Comparison of ENCODE assay signal across 21 mouse cellular contexts in the genomic region with DNA sequence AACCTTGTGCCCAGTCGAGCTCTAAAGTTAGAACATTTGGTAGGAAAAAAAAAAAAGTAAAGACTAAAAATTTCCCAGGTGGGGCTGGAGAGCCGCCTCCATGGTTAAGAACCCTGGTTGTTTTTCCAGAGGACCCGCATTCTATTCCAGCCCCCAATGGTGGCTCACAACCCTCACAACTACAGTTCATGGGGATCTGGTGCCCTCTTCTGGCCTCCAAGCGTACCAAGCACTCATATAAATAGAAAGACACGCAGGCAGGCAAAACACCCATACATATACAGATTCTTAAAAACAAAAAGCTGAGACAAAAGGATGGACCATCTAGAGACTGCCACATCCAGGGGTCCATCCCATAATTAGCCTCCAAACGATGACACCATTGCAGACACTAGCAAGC. TPM values are rescaled to one million over a fixed set of nuclear protein-coding genes. Genes with fewer than 3 reads are reported as not detected.
A peak's percentile ranks its signal among the peaks of the same experiment; 100 is the strongest.
DNase-seq lines count a peak whose midpoint lies in the region; ATAC-seq and TF ChIP-seq lines count a peak whose summit lies in the region.
"Had no signal": no experiment of that assay in that cellular context is flagged by ENCODE, and none has a peak within 500 bp of the region (broad histone marks: within the 10 kb centered on the region; RNA-seq: fewer than 3 reads in every experiment).

No protein-coding gene starts in this region.

- ATAC-seq in CD4-positive, CD25-positive, alpha-beta regulatory T cell, adult 4 months = no peak
- ATAC-seq in kidney, postnatal 0 days (replicated peaks; ENCODE audit: low FRiP score, low read depth) = no peak
- no peak for ATAC-seq in midbrain, postnatal 0 days (ENCODE audit: low FRiP score)
- ATAC-seq in midbrain, embryonic 15.5 days (replicated peaks) = no peak
- ATAC-seq in megakaryocyte progenitor cell, adult 5-6 weeks (replicated peaks; ENCODE audit: poor library complexity) = no peak

- no peaks in the 10 kb centered on the region for H3K9me3 ChIP-seq in kidney, postnatal 0 days (replicated peaks; ENCODE audit: low read length)
- H3K9me3 ChIP-seq in midbrain, postnatal 0 days (ENCODE audit: low read length) = no peaks in the 10 kb centered on the region
- H3K9me3 ChIP-seq in midbrain, embryonic 15.5 days = no peaks in the 10 kb centered on the region
- H3K9me3 ChIP-seq: forebrain, embryonic 10.5 days; heart, embryonic 13.5 days; hindbrain, embryonic 12.5 days; kidney, embryonic 15.5 days; stomach, embryonic 15.5 days had no signal

- DNase-seq in CD4-positive, CD25-positive, alpha-beta regulatory T cell, adult 2 months (ENCODE audit: low read depth, low spot score) = peak; percentile 46
- DNase-seq in kidney, postnatal 0 days (ENCODE audit: low spot score) = no peak
- DNase-seq in kidney, adult 11 months = no peak
- no peak for DNase-seq in midbrain, postnatal 0 days (ENCODE audit: low spot score)
- DNase-seq: adrenal gland, adult 8-10 months; cerebellum, postnatal 14 days; left cerebral cortex, postnatal 4 days had no signal

- no peaks in the 10 kb centered on the region for H3K27me3 ChIP-seq in kidney, postnatal 0 days (ENCODE audit: insufficient read depth, low read length)
- H3K27me3 ChIP-seq in midbrain, postnatal 0 days (ENCODE audit: insufficient read depth, low read length) = no peaks in the 10 kb centered on the region
- H3K27me3 ChIP-seq in midbrain, embryonic 15.5 days (replicated peaks) = no peaks in the 10 kb centered on the region
- H3K27me3 ChIP-seq in small intestine, adult 2 months (ENCODE audit: control insufficient read depth, insufficient read depth, low read length) = no peaks in the 10 kb centered on the region
- H3K27me3 ChIP-seq: heart, embryonic 13.5 days; hindbrain, embryonic 12.5 days; kidney, embryonic 15.5 days; stomach, embryonic 15.5 days had no signal

- 0 out of 2 replicates have a peak, but pooled peaks cover under 1% of the 10 kb centered on the region for H3K4me1 ChIP-seq in kidney, postnatal 0 days (replicated peaks; ENCODE audit: insufficient read depth, low read length)
- H3K4me1 ChIP-seq in midbrain, postnatal 0 days (ENCODE audit: insufficient read depth, low read length) = 0 out of 2 replicates have a peak, but pooled peaks cover 3% of the 10 kb centered on the region
- peaks cover 6% of the 10 kb centered on the region; the same call in 1 of the 2 replicates for H3K4me1 ChIP-seq in midbrain, embryonic 15.5 days
- peaks cover 15% of the 10 kb centered on the region for H3K4me1 ChIP-seq in small intestine, adult 2 months (ENCODE audit: control insufficient read depth, insufficient read depth, insufficient read length, low read length)
- H3K4me1 ChIP-seq: forebrain, embryonic 10.5 days; hindbrain, embryonic 12.5 days had no signal

- peak; percentile 61 for TF ChIP-seq CTCF in kidney, postnatal 0 days (IDR thresholded peaks at IDR 0.05; ENCODE audit: low read depth)
- TF ChIP-seq CTCF in midbrain, postnatal 0 days (IDR thresholded peaks at IDR 0.05) = peak; percentile 28
- peak; percentile 74; the same call in 1 of the 2 replicates for TF ChIP-seq CTCF in small intestine, adult 2 months (IDR thresholded peaks at IDR 0.05; ENCODE audit: extremely low read depth, insufficient read length, insufficient replicate concordance, low read depth, low read length)

- H3K4me2 ChIP-seq in kidney, postnatal 0 days (ENCODE audit: low read length) = no peak overlapping the region
- no peak overlapping the region for H3K4me2 ChIP-seq in midbrain, postnatal 0 days (ENCODE audit: low read depth, low read length, poor library complexity, severe bottlenecking)
- no peak overlapping the region for H3K4me2 ChIP-seq in midbrain, embryonic 15.5 days
- H3K4me2 ChIP-seq: heart, embryonic 13.5 days; hindbrain, embryonic 12.5 days; kidney, embryonic 15.5 days; midbrain, embryonic 11.5 days; stomach, embryonic 15.5 days had no signal

- no peaks in the 10 kb centered on the region for H3K36me3 ChIP-seq in kidney, postnatal 0 days (ENCODE audit: insufficient read depth, low read length)
- no peaks in the 10 kb centered on the region for H3K36me3 ChIP-seq in midbrain, postnatal 0 days (ENCODE audit: insufficient read depth, low read length)
- no peaks in the 10 kb centered on the region for H3K36me3 ChIP-seq in midbrain, embryonic 15.5 days (replicated peaks)
- no peaks in the 10 kb centered on the region for H3K36me3 ChIP-seq in small intestine, adult 2 months (ENCODE audit: control insufficient read depth, insufficient read depth, low read length)
- H3K36me3 ChIP-seq: forebrain, embryonic 10.5 days; heart, embryonic 13.5 days; hindbrain, embryonic 12.5 days; kidney, embryonic 15.5 days; stomach, embryonic 15.5 days had no signal

- no peak overlapping the region for H3K4me3 ChIP-seq in kidney, postnatal 0 days (replicated peaks; ENCODE audit: low read depth, low read length)
- H3K4me3 ChIP-seq in midbrain, postnatal 0 days (ENCODE audit: low read depth, low read length) = no peak overlapping the region
- no peak overlapping the region for H3K4me3 ChIP-seq in midbrain, embryonic 15.5 days
- H3K4me3 ChIP-seq in small intestine, adult 2 months (ENCODE audit: low read depth, low read length) = no peak overlapping the region
- H3K4me3 ChIP-seq: forebrain, embryonic 10.5 days; heart, embryonic 13.5 days; hindbrain, embryonic 12.5 days; kidney, embryonic 15.5 days; stomach, embryonic 15.5 days had no signal

- no peak overlapping the region for H3K9ac ChIP-seq in kidney, postnatal 0 days (ENCODE audit: low read depth, low read length)
- no peak overlapping the region for H3K9ac ChIP-seq in midbrain, postnatal 0 days (replicated peaks; ENCODE audit: low read length, poor library complexity, severe bottlenecking)
- H3K9ac ChIP-seq in midbrain, embryonic 15.5 days = no peak overlapping the region
- H3K9ac ChIP-seq: heart, embryonic 13.5 days; hindbrain, embryonic 12.5 days; kidney, embryonic 15.5 days; stomach, embryonic 15.5 days had no signal

- H3K27ac ChIP-seq in kidney, postnatal 0 days = no peak overlapping the region
- H3K27ac ChIP-seq in midbrain, postnatal 0 days (ENCODE audit: low read depth, low read length) = no peak overlapping the region
- no peak overlapping the region for H3K27ac ChIP-seq in midbrain, embryonic 15.5 days
- H3K27ac ChIP-seq in small intestine, adult 2 months (ENCODE audit: insufficient read depth, low read depth, low read length) = peak overlapping the region; percentile 61; the same call in 1 of the 2 replicates
- H3K27ac ChIP-seq: forebrain, embryonic 10.5 days; heart, embryonic 13.5 days; hindbrain, embryonic 12.5 days; kidney, embryonic 15.5 days; stomach, embryonic 15.5 days had no signal

- TF ChIP-seq POLR2A in small intestine, adult 2 months (IDR thresholded peaks at IDR 0.05; ENCODE audit: low read depth, low read length) = no peak

- WGBS in kidney, postnatal 0 days = 94% methylated on average over 6 of the region's 6 CpGs
- WGBS in midbrain, postnatal 0 days = 87% methylated on average over 6 of the region's 6 CpGs
- WGBS in midbrain, embryonic 15.5 days = 81% methylated on average over 6 of the region's 6 CpGs
- 71% methylated on average over 6 of the region's 6 CpGs for WGBS in small intestine, adult 2 months

RNA-seq across cellular contexts. Expression of gene Adh6a, which starts 2.1 kb away (rescaled TPM):
- polyA plus RNA-seq in CD4-positive, CD25-positive, alpha-beta regulatory T cell, adult 4 months (2017; shearing (Covaris generic)) = not detected
- 0.83 and 0.91 TPM in 2 replicates for polyA plus RNA-seq in kidney, postnatal 0 days (2015; fragmentation: Nextera tagmentation; extraction: Ambion mirVana)
- not detected in 2 replicates for total RNA-seq in midbrain, postnatal 0 days (2014; rRNA removed)
- not detected in 2 replicates for polyA plus RNA-seq in midbrain, postnatal 0 days (2015; fragmentation: Nextera tagmentation; extraction: Ambion mirVana)
- 0.13 TPM in 1 of 2 replicates, not detected in the other for polyA plus RNA-seq in midbrain, embryonic 15.5 days (2015; fragmentation: Nextera tagmentation; extraction: Ambion mirVana)
- 76.3 and 89.5 TPM in 2 replicates for polyA plus RNA-seq in small intestine, adult 2 months (2012; rRNA removed)
- not detected in 2 replicates for total RNA-seq in megakaryocyte progenitor cell, adult 5-6 weeks (2015)
- not detected in 2 replicates for total RNA-seq in megakaryocyte progenitor cell, adult 5-6 weeks (2017)
- total RNA-seq: adrenal gland, adult 8-10 months; gastrocnemius, postnatal 4 days; layer of hippocampus, postnatal 14 days; left cerebral cortex, postnatal 4 days had no signal
- polyA plus RNA-seq: embryonic facial prominence, embryonic 11.5 days; forebrain, embryonic 10.5 days; frontal cortex, adult 2 months; heart, embryonic 13.5 days; hindbrain, embryonic 12.5 days; kidney, embryonic 15.5 days; midbrain, embryonic 11.5 days had no signal

RNA-seq across cellular contexts. Expression of gene Adh6b, which starts 30.6 kb away (rescaled TPM):
- not detected for polyA plus RNA-seq in CD4-positive, CD25-positive, alpha-beta regulatory T cell, adult 4 months (2017; shearing (Covaris generic))
- polyA plus RNA-seq in kidney, postnatal 0 days (2015; fragmentation: Nextera tagmentation; extraction: Ambion mirVana) = 0.54 and 0.75 TPM in 2 replicates
- 0.38 and 0.71 TPM in 2 replicates for total RNA-seq in midbrain, postnatal 0 days (2014; rRNA removed)
- polyA plus RNA-seq in midbrain, postnatal 0 days (2015; fragmentation: Nextera tagmentation; extraction: Ambion mirVana) = 0.15 and 0.20 TPM in 2 replicates
- 0.17 TPM in 1 of 2 replicates, not detected in the other for polyA plus RNA-seq in midbrain, embryonic 15.5 days (2015; fragmentation: Nextera tagmentation; extraction: Ambion mirVana)
- not detected in 2 replicates for polyA plus RNA-seq in small intestine, adult 2 months (2012; rRNA removed)
- total RNA-seq in megakaryocyte progenitor cell, adult 5-6 weeks (2015) = not detected in 2 replicates
- not detected in 2 replicates for total RNA-seq in megakaryocyte progenitor cell, adult 5-6 weeks (2017)
- total RNA-seq: layer of hippocampus, postnatal 14 days had no signal
- polyA plus RNA-seq: frontal cortex, adult 2 months had no signal

RNA-seq across cellular contexts. Expression of gene Adh1, which starts 50.2 kb away (rescaled TPM):
- 1 to 10 TPM; 2.9 to 4.3 TPM for polyA plus RNA-seq in CD4-positive, CD25-positive, alpha-beta regulatory T cell, adult 4 months (2017; shearing (Covaris generic))
- polyA plus RNA-seq in kidney, postnatal 0 days (2015; fragmentation: Nextera tagmentation; extraction: Ambion mirVana) = 147 and 160 TPM in 2 replicates
- 0.80 and 4.2 TPM in 2 replicates for total RNA-seq in midbrain, postnatal 0 days (2014; rRNA removed)
- 3.2 and 4.0 TPM in 2 replicates for polyA plus RNA-seq in midbrain, postnatal 0 days (2015; fragmentation: Nextera tagmentation; extraction: Ambion mirVana)
- 1.1 TPM in 2 replicates for polyA plus RNA-seq in midbrain, embryonic 15.5 days (2015; fragmentation: Nextera tagmentation; extraction: Ambion mirVana)
- polyA plus RNA-seq in small intestine, adult 2 months (2012; rRNA removed) = 137 and 221 TPM in 2 replicates
- total RNA-seq in megakaryocyte progenitor cell, adult 5-6 weeks (2015) = not detected in 2 replicates
- not detected in 2 replicates for total RNA-seq in megakaryocyte progenitor cell, adult 5-6 weeks (2017)
- polyA plus RNA-seq: embryonic facial prominence, embryonic 11.5 days had no signal

Comparison
In these comparisons a context has a peak if more than half of its experiments do, and no peak if none do; other contexts are left out.
1. RNA of gene Adh6a, which starts 2.1 kb away (polyA plus RNA-seq): 76.3 to 89.5 TPM in small intestine, adult 2 months; 0.83 to 0.91 TPM in kidney, postnatal 0 days, not detected in CD4-positive, CD25-positive, alpha-beta regulatory T cell, adult 4 months, not detected in midbrain, postnatal 0 days and 0.13 TPM in midbrain, embryonic 15.5 days; every median in the first group is over 10 times any median in the second.
2. RNA of gene Adh1, which starts 50.2 kb away (polyA plus RNA-seq): 147 to 160 TPM in kidney, postnatal 0 days and 137 to 221 TPM in small intestine, adult 2 months; 2.9 to 4.3 TPM in CD4-positive, CD25-positive, alpha-beta regulatory T cell, adult 4 months, 3.2 to 4.0 TPM in midbrain, postnatal 0 days and 1.1 TPM in midbrain, embryonic 15.5 days; every median in the first group is over 10 times any median in the second.
3. Peak in every context shown above with its lines, with median percentiles within 50 percentile points of each other: CTCF ChIP-seq.